Mouse (Mus musculus) monocyte, adult 2 months (primary cell): ENCODE measurements around the gene Ankrd2.
"Not testable (repeated sequence)": the region's sequence is repeated elsewhere in the genome, so short reads cannot be mapped to it uniquely, and the experiment has no call there.

Experiments used
- DNase-seq, 2 experiments: peaks; one replicate each; pipeline ENCODE4 v3.0.0; 2022; ENCODE audit warnings: low spot score in 2 of 2, low read depth in 1 of 2

Ankrd2 gene

DNA sequence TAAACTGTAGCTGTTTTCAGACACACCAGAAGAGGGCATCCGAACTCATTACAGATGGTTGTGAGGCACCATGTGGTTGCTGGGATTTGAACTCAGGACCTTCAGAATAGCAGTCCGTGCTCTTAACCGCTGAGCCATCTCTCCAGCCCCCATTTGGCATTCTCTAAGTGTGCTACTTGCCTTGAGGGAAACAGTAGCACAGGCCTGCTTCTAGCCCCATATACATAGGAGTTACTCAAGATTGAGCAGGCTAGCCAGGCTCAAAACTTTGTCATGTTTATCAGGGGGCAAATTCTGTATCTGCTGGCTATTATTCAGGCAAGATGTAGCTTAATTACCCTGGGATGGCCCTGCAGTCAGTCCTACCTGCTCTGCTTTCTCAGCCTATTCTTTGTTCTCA is 15.6 kb downstream of the Ankrd2 start:
- DNase-seq = no peak

DNA sequence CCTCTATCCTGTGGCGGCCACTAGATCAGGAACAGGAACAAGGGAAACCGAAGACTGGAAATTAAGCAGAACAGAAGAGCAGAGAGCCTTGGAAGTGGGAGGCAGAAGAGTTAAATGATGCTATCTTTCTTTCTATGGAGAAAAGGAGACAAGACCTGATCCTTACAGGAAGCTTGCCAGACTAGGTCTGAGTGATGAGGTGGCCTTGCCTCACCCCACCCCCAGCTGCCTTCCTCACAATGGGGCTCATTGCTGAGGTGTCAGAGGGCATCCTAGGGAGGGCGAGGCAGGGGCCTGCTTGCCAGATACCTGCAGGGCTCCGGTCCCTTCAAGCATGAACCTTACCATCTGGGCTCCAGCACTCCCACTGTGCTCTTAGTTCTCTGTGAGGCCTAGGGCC is 16.1 kb downstream of the Ankrd2 start, which contains the start of gene 4933411K16Rik:
Gene 4933411K16Rik, plus strand, starts transcription at position 301 of the 400 bp plus-strand sequence.
- no peak for DNase-seq

DNA sequence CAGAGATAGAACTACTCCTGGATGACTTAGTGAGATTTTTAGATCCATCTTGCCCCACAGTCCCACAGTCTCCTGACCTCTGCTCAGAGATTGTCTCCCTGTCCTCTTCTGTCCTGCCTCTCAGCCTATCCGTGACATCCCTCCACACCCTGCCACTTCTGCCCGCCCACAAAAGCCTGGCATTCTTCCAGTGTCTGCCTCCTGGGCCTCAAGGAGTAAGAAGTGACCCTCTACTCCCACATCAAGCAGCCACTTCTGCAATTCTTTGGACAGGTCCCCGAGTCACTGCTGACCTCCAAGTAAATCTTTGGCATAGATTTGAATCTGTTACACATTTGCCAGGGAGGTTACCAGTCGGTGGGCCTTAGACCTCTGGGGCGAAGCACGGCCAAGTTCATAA is 18.5 kb downstream of the Ankrd2 start:
- no peak for DNase-seq

DNA sequence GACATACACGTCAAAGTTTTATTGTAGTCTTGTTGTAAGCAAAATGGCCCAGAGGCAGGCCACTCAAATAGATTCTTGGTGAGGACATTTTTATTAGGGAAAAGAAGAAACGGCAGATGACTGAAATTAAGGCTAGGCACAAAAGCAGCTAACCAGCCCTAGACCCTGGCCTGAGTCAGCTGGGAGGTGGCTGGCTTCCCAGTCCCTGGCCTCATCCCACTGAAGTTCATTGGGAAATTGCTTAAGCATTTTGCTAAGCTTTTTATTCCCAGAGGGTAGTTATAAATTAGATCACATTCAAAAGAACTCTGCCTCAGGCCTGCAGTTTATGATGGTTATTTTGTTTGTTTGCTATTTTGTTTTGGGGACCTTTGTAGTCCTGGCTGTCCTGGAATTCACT is 20.1 kb downstream of the Ankrd2 start:
- DNase-seq = no peak

DNA sequence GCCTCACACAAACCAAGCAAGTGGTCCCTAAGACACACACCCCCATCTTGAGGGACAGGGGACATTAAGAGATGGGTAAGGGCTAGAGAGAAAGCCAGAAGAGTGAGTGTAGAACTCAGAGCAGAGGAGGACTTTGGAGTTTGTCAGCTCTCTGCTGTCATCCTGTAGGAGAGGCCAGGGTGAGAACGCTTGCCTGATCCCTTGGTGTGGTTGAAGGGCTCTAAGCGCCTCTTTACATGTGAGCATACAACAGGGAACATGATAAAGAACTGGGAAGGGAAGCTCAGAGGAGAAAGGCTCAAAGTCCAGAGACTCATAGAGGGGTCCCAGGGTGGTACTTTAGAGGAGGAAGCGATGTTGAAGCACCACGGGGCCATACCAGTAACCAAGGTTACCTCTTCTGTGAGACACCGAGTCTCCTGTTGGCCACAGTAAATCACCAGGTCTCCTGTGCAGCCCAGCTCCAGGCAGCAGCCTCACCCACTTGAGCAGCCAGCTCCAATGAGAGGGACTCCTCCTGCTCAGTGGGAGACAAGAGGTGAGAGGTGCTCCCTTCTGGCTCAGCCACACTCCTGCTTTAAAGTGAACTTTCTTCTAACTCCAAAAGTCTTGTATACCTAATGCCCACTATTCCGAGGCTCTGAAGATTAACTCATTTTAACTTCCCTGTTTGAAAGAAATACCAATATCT is 21.1 kb downstream of the Ankrd2 start:
- DNase-seq = no peak

DNA sequence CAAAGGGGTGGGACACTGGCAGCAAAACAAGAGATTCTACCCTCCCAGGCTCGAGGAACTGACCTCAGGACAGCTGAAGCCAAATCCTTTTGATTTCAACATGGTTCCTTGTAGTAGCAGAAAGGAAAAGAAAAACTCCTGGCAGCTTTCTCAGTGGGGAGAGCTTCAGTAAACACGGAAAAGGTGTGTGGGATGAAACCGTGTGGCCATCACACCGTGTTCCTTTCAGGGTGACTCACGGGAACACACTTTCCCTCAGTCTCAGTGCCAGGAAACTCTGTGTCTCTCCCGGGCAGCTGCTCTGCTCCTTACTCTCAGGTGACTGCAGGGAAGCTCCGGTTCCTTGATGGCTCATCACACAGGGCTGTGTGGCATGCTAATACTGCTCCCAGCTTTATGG is 22.6 kb downstream of the Ankrd2 start:
- DNase-seq = no peak

DNA sequence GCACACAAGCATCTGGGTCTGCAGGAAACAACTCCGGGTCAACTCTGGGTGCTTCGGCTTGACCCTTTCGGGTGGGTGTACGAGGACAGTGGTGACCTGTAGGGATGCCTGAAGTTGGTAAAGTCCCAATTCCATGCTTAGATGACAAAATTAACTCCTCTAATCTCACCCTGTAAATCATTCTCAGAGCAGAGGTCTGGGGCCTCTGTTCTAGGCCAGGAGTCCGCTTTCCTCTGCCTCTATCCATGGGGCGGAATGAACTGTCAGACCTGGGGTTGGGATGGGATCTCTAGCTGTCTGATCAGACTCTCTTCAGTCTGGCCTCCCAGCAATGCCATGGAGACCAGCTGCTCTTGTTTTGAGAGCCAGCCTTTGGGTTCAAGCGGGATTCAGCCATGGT is 25.6 kb downstream of the Ankrd2 start:
- no peak for DNase-seq

DNA sequence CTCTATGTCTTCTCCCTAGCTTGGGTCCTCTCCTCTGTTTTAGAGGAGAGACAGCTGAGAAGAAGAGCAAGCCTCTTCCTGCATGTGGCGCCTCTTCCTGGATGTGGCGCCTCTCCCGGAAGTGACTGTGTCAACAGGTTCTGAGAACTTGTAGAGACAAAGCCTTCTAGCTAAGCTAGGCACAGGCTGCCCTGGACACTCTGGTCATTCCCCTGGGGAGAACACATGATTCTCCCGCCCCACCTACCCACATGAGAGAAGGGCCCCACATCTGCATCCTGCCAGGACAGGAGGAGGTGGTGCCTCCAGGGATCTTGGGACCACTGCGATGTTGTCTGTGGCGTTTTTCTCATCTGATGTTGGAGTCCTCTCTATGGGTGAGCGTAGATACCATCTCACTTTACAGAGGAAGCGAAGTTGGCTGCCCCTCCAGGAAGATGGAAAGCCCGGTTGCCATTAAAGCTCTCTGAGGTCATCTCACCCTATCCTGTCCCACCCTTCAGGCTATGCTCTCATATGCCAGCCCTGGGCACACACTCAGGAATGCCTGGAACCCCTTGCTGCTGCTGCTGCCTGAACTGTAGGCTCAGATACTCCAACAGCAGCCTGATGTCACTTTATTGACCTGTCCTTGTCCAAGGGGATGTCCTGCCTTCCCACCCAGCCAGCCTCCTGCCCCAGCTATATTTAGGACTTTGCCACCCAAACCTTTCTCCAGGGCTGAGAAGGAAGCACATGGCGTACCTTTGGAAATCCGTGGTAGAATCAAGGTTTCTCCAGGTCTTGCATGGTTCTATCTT is 32.8 kb downstream of the Ankrd2 start:
- DNase-seq = no peak

DNA sequence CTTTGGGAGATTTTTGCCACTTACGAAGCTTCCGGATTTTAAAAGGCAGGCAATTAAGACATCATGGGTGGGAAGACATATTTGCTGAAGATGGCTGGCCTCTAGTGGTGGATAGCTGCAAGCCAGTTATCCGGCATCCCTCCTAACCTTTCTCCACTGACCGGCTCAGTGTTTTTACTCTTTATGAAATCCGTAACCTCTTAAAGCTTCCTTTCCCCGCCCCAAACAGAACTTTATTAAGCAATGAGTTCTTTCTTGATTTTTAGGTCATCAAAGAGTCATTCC is 33.4 kb downstream of the Ankrd2 start:
- no peak for DNase-seq

DNA sequence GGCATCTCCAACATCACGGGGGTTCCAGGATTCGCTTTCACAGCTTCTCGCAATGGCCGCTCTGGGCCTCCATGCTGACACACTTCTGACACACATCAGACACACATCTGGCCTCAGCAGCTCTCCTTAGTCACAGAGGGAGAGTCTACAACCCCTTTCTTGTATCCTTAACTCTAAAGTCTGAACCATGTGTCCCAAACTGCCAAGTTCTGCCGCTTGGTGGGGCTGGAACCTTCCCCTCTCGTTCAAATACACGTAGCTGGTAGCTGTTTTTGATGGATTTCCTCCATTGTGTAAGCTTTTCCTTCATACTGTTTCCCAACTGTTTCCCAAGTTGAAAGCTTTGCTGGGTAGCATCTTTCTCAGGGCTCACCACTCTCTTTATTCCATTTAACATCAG is 35.4 kb downstream of the Ankrd2 start:
- DNase-seq = no peak

DNA sequence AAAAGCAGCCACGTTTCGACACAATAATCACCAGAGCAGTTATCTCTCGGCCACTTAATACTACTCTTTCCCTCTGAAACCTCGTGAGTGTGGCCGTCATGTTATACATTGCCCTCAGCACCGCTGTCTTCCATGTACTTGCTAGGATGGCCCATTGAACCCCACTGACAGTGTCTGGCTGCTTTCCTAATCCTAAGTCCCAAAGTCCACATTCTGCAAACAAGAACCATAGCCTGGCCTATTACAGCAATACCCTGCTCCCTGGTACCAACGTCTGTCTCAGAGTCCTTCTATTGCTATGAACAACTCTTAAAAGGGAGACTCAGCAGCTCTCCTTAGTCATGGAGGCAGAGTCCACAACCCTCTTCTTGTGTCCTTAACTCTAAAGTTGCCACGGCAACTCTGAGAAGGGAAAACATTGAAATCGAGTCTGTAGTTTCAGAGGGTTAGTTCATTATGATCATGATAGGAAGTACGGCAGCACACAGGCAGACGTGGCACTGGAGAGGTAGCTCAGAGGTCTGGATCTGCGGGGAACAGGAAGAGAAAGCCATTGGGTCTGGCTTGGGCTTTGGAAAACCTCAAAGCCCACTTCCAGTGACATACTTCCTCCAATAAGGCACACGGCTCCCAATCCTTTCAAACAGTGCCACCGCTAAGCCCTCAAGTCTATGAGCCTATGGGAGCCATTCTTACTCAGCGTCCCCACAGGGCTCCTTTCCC is 36.2 kb downstream of the Ankrd2 start:
- no peak for DNase-seq

DNA sequence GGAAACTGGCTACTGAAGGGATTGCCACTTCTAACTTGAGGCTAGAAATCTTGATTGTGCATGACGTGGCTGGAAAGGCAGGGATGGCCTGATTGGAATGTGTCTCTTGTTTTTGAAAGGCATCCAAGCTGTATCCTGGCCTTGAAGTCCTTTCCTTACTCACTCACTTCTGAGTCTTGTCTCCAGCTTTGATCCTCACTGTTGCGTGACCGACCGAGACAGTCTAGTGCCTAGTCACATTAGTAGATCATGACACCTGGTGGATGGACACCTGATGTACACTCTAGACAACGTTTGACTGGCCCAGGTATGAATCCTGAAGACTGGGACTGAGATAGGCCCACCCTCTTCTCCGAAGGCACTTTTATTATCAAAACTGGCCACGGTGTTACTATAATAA is 37.0 kb downstream of the Ankrd2 start:
- DNase-seq = no peak

DNA sequence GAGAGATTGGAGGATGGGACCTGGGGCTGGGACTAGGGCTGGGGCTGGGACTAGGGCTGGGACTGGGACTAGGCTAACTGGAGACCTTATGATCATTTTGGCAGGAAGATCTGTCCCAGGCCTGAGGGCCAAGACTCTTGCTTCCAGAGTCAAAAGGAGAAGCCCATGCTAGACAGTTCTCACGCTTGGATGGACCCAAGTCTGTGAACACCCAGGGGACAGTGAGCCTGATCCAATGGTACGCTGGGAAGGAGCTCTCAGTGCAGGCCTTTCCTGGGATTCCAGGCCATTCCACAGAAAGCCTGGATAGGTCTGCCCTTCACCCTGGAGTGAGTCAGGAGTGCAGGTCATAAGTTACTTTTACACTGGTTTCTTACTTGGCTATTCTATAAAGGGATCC is 39.3 kb downstream of the Ankrd2 start:
- no peak for DNase-seq

DNA sequence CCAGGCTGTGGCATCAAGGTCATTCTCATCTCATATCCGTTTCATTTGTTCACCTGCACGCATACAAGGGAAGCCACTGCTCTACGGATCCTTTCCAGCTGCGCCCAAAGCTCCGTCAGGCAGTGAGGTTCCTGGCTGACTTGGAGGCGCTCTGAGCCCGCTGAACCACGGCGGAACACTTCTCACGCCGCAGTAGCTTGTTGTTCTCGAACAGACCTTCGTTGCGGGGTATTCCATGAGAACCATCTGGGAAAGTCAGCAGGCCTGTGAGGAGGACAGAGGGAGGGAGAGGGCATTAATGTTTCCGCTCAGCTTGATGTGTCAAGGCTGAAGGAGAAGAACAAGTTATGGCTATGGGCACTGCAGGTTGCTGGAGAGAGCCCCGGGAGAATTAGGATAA is 40.2 kb downstream of the Ankrd2 start:
- DNase-seq = no peak

DNA sequence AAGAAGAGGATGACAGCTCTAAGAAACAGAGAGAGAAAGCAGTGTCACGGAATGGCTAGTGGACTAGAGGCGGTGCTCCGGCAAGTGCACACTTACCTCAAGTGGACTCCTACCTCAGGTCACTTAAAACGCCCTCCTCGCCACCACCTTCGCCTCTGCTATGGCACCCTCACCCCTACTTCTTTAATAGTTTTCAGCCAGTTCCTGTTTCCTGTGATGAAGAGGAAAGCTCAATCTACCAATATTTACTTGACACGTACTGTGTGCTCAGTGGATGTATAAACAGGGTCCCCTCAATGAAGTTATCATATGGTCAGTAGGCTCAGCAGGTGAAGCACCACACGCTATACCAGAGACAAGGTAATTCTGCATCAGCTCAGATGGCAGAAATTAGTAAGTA is 42.8 kb downstream of the Ankrd2 start:
- DNase-seq = no peak

DNA sequence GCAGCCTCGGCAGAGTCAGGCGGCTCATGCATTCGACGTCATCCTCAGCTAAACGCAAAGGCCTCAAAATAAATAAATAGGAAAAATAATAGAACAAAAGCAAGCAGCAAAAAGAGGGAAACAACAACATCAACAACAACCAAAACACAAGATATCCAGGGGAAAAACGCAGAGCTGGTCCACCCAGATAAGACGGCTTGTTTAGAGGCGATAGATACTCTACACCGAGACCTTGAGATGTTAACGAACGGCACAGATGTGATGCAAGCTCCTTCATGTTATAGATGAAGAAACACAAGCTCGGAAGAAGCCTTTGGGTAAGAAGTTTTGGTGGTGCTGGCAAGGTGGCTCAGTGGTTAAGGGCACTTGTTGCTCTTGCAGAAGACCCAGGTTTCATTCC is 43.2 kb downstream of the Ankrd2 start:
- DNase-seq = no peak

DNA sequence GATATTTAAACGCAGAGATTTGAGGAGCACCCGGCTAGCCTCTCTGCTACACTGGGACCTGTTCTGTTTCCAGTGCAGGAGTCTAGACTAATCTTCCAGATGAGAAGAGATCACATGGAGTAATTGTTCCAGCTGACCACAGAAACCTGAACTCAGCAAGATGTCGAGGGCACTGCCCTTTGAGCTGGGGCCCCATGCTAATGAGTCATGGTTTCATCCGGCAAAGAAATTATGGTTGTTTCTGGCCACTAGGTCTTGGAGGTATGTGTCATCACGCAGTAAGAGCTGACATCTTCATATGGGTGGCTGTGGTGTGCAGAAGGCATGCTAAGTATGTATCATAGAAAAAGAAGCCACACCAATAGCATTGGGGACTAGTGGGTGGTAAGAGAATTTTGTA is 44.1 kb downstream of the Ankrd2 start:
- no peak for DNase-seq

DNA sequence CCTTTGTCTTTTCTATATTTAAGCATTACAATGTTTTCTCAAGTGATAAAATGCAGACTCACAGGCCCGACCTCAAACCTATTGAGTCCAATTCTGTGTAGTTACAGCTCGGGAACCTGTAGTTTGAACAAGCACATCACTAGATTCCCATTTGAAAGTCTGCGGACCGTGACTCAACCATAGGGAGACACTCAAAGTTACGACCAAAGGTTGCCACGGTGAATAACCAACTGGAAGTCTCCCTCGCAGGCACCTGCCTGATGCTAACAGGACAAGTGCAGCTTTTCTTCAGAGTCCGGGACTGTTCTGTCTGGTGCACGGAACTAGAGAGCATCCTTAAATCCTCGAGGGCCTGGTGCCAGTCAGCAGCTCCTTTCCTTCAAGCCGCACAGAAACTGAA is 44.7 kb downstream of the Ankrd2 start:
- no peak for DNase-seq

DNA sequence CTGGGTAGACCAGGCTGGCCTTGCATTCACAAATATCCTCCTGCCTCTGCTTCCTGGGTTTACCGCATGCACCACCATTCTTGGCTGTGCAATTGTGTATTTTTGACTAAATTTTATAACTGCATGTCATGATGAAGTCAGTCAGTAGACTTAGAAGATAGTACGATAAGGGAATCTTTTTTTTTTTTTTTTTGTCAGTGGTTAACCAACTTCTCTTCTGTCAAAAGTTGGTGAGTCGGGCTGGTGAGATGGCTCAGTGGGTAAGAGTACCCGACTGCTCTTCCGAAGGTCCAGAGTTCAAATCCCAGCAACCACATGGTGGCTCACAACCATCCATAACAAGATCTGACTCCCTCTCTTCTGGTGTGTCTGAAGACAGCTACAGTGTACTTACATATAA is 45.8 kb downstream of the Ankrd2 start:
- DNase-seq = not testable (repeated sequence)

DNA sequence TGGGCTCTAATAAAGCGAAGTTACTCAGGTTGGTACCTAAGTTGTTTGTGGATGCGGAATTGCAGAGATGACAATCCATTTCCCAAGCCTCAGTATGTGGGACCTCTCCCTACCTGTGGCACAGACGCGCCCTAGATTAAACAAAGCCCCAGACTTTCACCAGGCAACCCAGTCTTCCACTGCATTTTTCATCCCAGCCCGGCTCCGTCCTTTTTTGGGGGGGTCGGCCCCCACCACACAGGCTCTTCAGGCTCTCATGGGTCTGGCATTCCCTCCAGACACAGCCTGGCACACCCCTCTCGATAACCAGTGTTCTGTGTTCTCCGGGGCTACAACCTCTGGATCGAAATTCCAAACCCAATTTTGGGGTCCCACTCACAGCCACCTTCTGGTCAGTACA is 49.9 kb downstream of the Ankrd2 start:
- no peak for DNase-seq

DNA sequence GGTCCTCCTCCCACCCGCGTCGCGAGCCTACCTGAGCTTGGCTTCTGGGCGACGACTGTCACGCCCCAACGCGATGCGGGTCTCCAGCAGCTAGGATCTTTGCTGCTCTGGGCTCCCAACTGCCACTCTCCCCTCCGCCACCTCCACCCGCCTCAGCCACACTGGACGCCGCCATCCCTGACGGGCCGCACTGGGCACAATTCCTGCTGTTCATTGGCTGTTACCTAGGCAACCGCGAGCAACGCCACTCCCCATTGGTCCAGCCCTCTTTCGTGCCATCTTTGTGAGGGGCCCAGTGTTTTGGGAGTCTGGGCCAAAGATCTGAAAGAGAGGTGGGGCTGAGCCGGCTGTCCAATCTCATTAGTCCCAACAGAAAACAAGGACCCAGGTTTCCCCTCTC is 50.4 kb downstream of the Ankrd2 start, which contains the start of gene Morn4:
Gene Morn4, minus strand, starts transcription at position 192 of the 400 bp plus-strand sequence.
- DNase-seq = peak in 1 of 2 experiments; percentile 13

DNA sequence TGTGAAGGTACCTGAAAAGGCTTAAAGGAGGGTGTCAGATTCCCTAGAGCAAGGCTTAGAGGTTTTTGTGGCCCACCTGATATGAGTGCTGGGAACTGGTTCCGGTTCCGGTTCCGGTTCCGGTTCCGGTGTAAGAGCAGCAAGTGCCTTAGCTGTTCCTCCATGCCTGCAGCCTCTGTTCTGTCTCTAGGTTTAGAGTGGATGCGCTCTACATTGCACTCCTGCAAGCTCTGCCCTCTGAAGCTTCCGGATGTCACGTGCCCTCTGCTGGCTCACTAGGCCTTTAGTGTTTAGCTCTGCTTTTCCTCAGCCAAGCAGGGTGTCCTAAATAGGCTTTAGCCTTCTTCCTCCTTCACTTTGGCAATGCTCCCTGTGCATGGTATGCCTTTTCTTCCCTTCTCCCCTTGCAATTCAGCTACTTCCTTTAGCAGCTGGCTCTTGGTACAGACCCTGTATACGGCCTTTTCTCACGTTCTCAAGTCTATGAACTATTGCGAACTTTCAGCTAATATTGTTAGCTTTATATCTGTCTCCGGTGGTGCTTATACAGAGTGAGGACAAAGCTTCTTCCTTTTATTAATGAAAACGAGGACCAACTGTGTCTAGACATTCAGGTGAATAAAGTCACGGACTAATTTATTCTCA is 53.4 kb downstream of the Ankrd2 start:
- DNase-seq = peak; percentile 14 to 37
